Mouse (Mus musculus) adipocyte (in vitro differentiated cells): ENCODE measurements around the gene Marveld3.

Experiments
- DNase-seq: peaks from one replicate; pipeline ENCODE4 v3.0.0-alpha.2; 2016; ENCODE audit warnings: low spot score

Gene Marveld3

GRCm38 (mm10) chr8:109964106-109964505 is 2.1 kb upstream of the Marveld3 start:
- DNase-seq: no peak

GRCm38 (mm10) chr8:109963421-109963820 is 1.4 kb upstream of the Marveld3 start:
- no peak for DNase-seq

- DNase-seq: no peak
These were observed 893 bp upstream of the Marveld3 start for GRCm38 (mm10) chr8:109962896-109963295.

- no peak for DNase-seq
These were observed 2.9 kb downstream of the Marveld3 start for GRCm38 (mm10) chr8:109959112-109959511.

DNA sequence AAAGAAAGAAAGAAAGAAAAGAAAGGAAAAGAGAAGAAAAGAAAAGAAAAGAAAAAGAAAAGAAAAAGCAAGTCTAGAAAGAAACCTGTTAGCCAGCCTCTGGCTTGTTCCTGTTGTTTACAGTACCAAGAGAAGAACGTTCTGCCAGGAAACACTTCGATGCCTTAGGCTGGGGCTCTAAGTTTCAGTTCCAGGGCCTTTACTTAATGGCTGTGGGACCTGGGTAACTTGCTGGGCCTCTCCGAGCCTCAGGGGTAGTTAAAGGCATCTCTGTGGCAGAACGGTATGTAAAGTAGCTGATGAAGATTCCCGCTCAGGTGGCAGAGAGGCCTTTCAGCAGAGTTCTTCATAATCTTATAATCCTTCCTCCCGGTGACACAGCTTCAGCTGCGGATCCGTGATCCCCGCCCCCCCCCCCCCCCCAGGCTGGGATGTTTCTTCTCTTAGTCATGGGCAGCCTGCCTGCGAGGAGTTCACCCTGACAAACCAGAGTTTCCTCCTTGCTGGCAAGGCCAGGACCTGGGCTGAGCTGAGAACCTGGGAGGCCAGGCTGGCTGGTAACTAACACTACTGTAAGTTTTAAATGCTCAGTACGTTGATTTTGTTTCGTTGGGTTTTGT is 3.9 kb downstream of the Marveld3 start:
- peak; percentile 43 for DNase-seq

DNA sequence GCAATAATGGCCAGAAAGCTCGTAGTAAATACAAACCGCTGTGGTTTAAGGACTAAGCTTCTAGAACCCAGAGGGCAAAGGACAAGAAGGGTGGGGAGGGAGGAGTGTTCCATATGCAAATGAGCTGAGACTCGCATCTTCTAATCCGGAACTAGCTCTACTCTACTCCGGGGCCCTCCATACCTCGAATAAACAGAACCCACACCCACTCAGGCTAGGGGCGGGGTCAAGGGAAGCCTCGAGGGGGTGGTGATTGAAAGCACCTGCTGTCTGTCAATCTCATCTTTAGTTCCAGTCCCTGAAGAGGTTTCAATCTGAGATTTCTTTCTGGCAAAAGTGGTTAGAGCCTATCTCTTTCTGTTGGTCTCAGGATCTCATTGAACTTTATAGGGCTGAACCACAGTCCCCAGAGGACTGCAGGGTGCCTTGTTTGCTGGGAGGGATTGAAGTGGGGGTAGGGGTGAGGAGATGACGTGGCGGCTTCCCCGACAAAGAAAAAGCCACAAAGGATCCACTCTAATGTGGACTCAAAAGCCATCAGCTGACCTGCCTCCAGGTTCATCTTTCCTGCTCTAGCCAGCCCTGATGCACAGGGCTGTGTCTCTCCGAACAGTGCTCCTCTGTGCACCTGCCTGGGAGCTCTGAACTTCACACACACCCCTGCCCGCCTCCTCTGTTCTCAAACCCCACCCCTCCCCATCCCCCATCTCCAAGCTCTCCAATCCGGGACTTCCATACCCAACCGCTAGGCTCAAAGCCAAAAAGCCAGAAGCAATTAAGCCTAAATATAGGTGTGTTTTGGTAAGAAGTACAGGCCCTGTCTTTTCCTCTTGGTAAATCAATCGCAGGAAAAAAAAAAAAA is 4.6 kb downstream of the Marveld3 start:
- DNase-seq: no peak

DNA sequence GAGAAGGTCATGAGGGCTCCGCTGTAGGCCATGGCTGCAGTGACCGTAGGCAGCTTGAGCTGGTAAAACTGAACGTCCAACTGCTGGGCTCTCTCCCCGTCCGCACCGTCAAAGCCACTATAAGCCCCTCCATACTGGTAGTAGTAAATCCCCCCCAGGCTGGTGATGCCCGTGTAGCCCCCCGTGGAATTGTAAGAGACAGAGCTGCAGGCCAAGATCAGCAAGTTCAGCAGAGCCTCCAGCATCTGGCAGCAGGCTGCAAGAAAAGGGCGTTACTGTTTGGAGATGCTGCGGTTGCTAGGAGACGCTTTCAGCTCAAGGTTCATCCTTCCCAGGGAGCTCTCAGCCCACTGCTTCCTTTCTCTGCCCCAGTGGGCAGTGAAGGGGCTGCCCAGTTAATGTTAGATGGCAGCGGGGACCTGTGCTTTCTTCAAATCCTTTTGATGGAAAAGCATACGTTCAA is 7.5 kb downstream of the Marveld3 start:
- DNase-seq: no peak

DNA sequence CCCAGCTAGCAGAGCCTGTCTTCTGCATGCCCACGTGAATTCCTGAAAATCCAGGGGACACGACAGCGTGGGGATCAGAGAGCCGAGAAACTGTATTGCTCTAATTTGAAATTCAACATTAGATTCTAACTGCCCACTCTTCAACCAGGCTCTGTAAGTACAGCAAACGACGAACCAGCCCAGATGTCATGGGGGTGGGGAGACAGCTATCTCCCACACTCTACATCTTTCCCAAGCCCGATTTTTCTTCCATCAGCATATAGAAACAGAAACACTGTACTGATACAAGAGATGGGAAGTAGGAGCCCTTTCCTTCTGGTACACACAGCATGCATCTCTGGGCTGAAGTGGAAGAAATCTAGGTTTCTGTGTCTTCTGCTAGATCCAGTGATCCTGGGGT is 9.8 kb downstream of the Marveld3 start:
- DNase-seq: no peak

- no peak for DNase-seq
These were observed 13.8 kb downstream of the Marveld3 start for GRCm38 (mm10) chr8:109948285-109948564.

GRCm38 (mm10) chr8:109947447-109948284 is 14.3 kb downstream of the Marveld3 start:
- no peak for DNase-seq

DNA sequence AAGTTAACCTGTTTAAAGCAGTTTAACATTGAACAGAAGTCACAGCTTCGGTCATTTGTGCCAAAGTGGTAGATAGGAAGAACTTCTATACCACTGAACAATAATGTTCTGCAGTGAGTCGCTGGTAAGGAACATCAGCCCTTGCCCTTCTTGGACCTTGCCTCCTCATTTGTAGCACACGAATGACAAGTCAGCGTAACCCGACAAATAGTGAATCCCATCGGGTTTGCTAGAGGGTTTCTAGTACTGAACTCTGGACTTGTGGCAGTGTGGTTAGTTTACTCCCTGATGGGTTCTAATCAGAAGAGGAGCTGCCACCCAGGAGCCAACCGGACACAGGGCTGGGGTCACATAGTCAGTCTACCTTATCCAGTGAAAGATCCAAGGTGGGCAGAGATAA is 15.7 kb downstream of the Marveld3 start:
- DNase-seq: no peak

- DNase-seq: no peak
These were observed 16.3 kb downstream of the Marveld3 start for GRCm38 (mm10) chr8:109945694-109946093.

DNA sequence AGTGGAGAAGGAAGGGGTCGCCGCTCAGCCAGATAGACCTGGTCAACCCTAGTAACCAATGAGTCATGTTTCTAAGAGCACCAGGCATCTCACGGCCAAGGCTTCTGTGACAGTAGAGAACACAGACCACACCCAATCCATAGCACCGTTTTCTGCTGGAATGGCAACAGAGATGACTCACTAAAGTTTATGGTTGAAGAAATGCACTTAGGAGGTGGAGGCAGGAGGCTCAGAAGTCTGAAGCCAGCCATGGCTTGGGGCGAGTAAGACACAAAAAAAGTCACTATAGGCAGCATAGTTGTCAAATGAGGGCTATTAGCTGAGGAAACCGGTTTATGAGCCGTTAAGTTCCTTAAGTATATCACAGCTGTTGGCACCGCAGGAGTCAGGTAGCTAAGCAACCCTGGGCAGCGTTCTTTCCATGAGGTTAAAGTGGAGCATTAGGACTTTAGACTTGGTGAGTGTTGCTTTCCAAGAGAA is 16.8 kb downstream of the Marveld3 start:
- DNase-seq: no peak

GRCm38 (mm10) chr8:109941606-109942360 is 20.2 kb downstream of the Marveld3 start:
- DNase-seq: peak; percentile 14

DNA sequence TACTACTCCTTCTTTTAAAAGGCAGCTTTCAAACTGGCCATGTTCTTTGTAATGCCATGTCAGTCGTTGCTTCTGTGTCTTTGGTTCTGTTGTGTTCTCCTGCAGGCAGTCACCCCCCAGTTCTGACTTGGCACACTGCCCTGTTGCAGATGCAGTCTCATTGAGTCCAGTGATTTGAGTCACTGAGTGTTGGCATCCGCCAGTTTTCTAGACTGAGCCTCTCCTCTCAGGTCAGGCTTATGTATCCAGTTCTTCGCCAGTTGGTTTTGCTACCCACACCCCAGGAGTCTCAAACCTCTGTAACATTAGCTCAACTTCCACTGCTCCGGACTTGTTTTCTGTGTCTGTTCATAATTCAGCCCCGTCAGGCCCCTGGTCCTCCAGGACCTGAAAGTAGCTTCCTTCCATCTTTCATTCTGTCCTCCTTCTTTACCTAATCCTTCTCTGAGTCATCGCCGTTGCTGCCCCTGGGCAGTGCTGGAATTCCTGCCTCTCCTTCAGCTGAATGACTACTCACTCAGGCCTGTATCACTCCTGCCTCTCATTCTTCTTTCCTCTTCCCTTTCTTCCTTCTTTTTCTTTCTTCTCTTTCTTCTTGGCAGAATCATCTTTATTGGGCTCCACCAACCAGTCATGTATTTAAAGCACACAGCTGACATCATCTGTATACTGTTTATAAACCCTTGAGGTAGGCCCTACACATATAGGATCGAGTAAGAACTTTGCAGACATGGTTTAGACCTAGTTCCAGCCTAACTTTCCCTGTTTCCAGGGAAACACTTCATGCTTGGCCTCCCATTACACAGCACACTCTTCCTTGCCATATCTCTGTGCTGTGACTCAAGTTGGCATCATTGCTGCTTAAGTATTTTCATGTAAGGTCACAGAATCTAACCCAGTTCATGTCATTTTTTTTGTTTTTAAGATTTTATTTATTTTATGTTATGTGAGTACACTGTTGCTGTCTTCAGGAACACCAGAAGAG is 41.3 kb downstream of the Marveld3 start:
- DNase-seq: peak; percentile 62

DNA sequence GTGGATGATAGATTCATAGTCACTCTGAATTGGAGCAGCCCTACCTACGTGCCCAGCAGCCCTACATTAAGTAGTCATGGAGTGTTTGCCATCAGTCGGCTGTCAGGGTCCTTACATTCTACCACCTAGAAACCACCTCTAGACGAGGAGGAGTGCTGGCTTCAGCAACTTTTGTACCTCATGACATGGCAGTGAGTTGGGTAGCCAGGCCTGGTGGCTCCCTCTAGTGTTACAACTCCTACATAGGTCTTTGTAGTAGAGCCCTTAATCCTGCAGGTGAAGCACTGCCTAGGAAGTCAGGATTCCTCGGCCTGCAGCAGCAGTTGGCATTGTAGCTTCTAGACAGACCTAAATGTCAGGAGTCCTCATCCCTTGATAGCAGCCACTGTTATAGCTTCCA is 44.7 kb downstream of the Marveld3 start:
- peak; percentile 62 for DNase-seq

GRCm38 (mm10) chr8:109907376-109907775 is 54.6 kb downstream of the Marveld3 start:
- no peak for DNase-seq

DNA sequence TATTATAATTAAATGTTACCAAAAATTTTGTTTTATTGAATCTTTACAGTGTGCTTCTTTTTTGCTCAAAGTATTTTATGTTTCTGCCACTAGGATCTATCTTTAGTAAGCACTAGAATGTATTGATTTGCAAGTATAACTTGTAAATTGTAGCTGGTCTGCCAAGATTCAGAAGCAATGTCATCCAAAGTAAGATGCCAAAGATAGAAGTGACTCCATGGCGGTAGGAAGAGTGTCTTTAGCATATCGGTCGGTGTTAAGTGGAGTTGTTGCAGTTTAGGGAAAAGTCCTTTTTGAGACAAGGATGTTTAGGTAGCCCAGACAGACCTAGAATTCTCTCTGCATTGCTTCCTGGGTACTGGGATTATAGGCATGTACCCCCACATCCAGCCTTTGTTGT is 55.1 kb downstream of the Marveld3 start:
- no peak for DNase-seq

- DNase-seq: no peak
These were observed 56.9 kb downstream of the Marveld3 start for GRCm38 (mm10) chr8:109904928-109905668.

GRCm38 (mm10) chr8:109903909-109904469 is 58.0 kb downstream of the Marveld3 start:
- DNase-seq: no peak
